Mouse (Mus musculus): ENCODE measurements around the gene Gm10228. TPM values are rescaled to one million over a fixed set of nuclear protein-coding genes. Genes with fewer than 3 reads are reported as not detected.

The Gm10228 gene
- polyA plus RNA-seq (2014; fragmentation: Illumina TruSeq; extraction: RNeasy Lipid Tissue Mini Kit (QIAGEN cat#74804); ENCODE audit: low read depth, low replicate concordance): not detected

DNA sequence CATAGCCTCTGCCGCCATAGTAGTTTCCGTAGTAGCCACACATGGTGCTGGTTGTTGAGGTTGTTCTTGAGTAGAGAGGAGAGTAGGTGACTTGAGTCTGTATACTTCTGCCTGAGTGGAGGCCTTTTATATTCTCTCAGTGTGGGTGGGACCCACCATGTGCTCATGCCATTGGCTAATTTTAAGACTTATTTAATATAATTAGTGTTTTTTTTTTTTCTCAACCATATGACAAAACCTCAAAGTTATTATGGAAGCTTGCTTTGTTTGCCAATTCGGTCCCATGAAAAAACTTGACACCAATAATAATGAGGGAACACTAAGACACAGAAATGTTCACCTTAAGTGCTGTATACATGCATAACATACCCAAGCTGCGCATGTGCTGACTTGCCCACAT, at the start of gene Gm10228:
Gene Gm10228 (minus strand): TSS at position 101 of the 400 bp plus-strand sequence.

DNA sequence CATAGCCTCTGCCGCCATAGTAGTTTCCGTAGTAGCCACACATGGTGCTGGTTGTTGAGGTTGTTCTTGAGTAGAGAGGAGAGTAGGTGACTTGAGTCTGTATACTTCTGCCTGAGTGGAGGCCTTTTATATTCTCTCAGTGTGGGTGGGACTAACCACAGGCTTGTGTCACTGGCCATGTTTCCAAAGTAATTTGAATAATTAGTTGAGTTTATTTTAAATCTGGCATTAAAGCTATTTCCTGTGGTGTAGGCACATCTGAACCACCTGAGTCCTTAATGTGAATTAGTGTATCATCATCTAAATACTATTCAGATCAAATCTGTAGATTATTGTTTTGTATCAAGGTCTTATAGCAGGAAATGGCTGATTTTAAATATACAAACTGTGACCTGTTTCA, 22.6 kb upstream of the Gm10228 start, which contains the start of gene 1110025L11Rik:
Gene 1110025L11Rik (minus strand): TSS at position 101 of the 400 bp plus-strand sequence.

DNA sequence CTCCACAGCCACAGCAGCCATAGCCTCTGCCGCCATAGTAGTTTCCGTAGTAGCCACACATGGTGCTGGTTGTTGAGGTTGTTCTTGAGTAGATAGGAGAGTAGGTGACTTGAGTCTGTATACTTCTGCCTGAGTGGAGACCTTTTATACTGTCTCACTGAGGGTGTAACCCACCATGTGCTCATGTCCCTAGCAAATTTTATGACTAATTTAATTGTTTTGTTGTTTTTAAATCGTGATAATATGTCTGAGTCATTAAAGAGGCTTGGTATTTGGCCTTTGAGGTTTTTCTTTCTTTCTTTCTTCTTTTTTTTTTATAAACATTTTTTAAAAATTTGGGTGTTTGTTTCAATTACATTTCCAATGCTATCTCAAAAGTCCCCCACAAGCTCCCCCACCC, 6.5 kb upstream of the Gm10228 start, which contains the start of gene Krtap6-5:
Gene Krtap6-5 (minus strand): TSS at position 101 of the 400 bp plus-strand sequence.

DNA sequence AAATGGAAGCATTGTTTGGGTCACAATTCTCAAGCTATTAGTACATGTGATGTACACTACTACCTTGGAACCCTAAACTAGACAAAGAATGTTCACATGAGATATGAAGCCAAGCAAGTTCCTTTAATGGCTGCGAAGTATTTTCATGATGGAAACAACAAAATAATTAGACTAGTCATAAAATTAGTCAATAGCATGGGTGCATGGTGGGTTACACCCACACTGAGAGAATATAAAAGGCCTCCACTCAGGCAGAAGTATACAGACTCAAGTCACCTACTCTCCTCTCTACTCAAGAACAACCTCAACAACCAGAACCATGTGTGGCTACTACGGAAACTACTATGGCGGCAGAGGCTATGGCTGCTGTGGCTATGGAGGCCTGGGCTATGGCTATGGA, 9.9 kb downstream of the Gm10228 start, which contains the start of gene Krtap6-1:
Gene Krtap6-1 (plus strand): TSS at position 301 of the 400 bp plus-strand sequence.

DNA sequence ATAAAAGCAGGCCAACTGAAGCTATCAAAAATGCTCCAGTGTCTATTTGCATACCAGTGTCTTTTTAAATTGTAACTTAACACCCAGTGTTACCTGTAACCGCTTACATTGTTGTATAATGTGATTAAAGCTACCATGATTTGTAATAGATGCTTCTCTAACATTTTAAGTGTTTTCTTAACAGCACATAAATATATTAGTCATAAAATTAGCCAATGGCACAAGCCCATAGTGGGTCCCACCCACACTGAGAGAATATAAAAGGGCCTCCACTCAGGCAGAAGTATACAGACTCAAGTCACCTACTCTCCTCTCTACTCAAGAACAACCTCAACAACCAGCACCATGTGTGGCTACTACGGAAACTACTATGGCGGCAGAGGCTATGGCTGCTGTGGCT, 26.3 kb downstream of the Gm10228 start, which contains the start of gene Gm10229:
Gene Gm10229 (plus strand): TSS at position 301 of the 400 bp plus-strand sequence.

DNA sequence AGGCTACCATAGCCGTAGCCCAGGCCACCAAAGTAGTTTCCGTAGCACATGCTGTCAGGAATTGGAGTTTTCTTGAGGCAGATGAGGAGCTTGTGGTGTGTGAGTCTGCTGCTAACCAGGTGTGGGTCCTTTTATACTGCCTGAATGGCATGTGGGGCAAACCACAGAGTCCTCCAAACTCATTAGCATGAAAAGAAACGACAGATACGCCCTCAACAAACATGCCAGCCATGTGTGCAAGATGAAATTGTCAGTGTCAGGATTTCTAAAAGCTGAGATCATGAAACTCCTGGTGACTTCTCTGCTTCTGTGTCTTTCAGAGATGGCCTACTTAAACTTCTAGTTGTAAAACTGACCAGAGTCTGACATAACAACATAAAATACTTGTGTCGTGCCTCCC, 30.6 kb downstream of the Gm10228 start, which contains the start of gene Krtap22-2:
Gene Krtap22-2 (minus strand): TSS at position 101 of the 400 bp plus-strand sequence.

Other genes with a start within 250 kb of the Gm10228 start
- not detected for gene Gm20741, start 229.3 kb downstream of the Gm10228 start, polyA plus RNA-seq (2014; fragmentation: Illumina TruSeq; extraction: RNeasy Lipid Tissue Mini Kit (QIAGEN cat#74804); ENCODE audit: low read depth, low replicate concordance)
- not detected for gene Krtap15, start 221.3 kb downstream of the Gm10228 start, polyA plus RNA-seq (2014; fragmentation: Illumina TruSeq; extraction: RNeasy Lipid Tissue Mini Kit (QIAGEN cat#74804); ENCODE audit: low read depth, low replicate concordance)
- gene Krtap14, start 215.3 kb downstream of the Gm10228 start, polyA plus RNA-seq (2014; fragmentation: Illumina TruSeq; extraction: RNeasy Lipid Tissue Mini Kit (QIAGEN cat#74804); ENCODE audit: low read depth, low replicate concordance): not detected
- not detected for gene Krtap19-1, start 172.1 kb downstream of the Gm10228 start, polyA plus RNA-seq (2014; fragmentation: Illumina TruSeq; extraction: RNeasy Lipid Tissue Mini Kit (QIAGEN cat#74804); ENCODE audit: low read depth, low replicate concordance)
- gene Krtap19-2, start 167.2 kb downstream of the Gm10228 start, polyA plus RNA-seq (2014; fragmentation: Illumina TruSeq; extraction: RNeasy Lipid Tissue Mini Kit (QIAGEN cat#74804); ENCODE audit: low read depth, low replicate concordance): not detected
- gene Krtap19-3, start 163.4 kb downstream of the Gm10228 start, polyA plus RNA-seq (2014; fragmentation: Illumina TruSeq; extraction: RNeasy Lipid Tissue Mini Kit (QIAGEN cat#74804); ENCODE audit: low read depth, low replicate concordance): not detected
- gene Krtap19-4, start 156.4 kb downstream of the Gm10228 start, polyA plus RNA-seq (2014; fragmentation: Illumina TruSeq; extraction: RNeasy Lipid Tissue Mini Kit (QIAGEN cat#74804); ENCODE audit: low read depth, low replicate concordance): not detected
- not detected for gene Krtap19-5, start 145.0 kb downstream of the Gm10228 start, polyA plus RNA-seq (2014; fragmentation: Illumina TruSeq; extraction: RNeasy Lipid Tissue Mini Kit (QIAGEN cat#74804); ENCODE audit: low read depth, low replicate concordance)
- gene Krtap19-9b, start 109.2 kb downstream of the Gm10228 start, polyA plus RNA-seq (2014; fragmentation: Illumina TruSeq; extraction: RNeasy Lipid Tissue Mini Kit (QIAGEN cat#74804); ENCODE audit: low read depth, low replicate concordance): not detected
- not detected for gene Krtap16-3, start 78.6 kb downstream of the Gm10228 start, polyA plus RNA-seq (2014; fragmentation: Illumina TruSeq; extraction: RNeasy Lipid Tissue Mini Kit (QIAGEN cat#74804); ENCODE audit: low read depth, low replicate concordance)
- gene Krtap22-2, start 30.7 kb downstream of the Gm10228 start, polyA plus RNA-seq (2014; fragmentation: Illumina TruSeq; extraction: RNeasy Lipid Tissue Mini Kit (QIAGEN cat#74804); ENCODE audit: low read depth, low replicate concordance): not detected
- gene Gm10229, start 26.2 kb downstream of the Gm10228 start, polyA plus RNA-seq (2014; fragmentation: Illumina TruSeq; extraction: RNeasy Lipid Tissue Mini Kit (QIAGEN cat#74804); ENCODE audit: low read depth, low replicate concordance): not detected
- not detected for gene Krtap6-1, start 9.8 kb downstream of the Gm10228 start, polyA plus RNA-seq (2014; fragmentation: Illumina TruSeq; extraction: RNeasy Lipid Tissue Mini Kit (QIAGEN cat#74804); ENCODE audit: low read depth, low replicate concordance)
- gene Krtap6-5, start 6.4 kb upstream of the Gm10228 start, polyA plus RNA-seq (2014; fragmentation: Illumina TruSeq; extraction: RNeasy Lipid Tissue Mini Kit (QIAGEN cat#74804); ENCODE audit: low read depth, low replicate concordance): not detected
- gene 1110025L11Rik, start 22.5 kb upstream of the Gm10228 start, polyA plus RNA-seq (2014; fragmentation: Illumina TruSeq; extraction: RNeasy Lipid Tissue Mini Kit (QIAGEN cat#74804); ENCODE audit: low read depth, low replicate concordance): not detected
- not detected for gene Krtap6-3, start 42.5 kb upstream of the Gm10228 start, polyA plus RNA-seq (2014; fragmentation: Illumina TruSeq; extraction: RNeasy Lipid Tissue Mini Kit (QIAGEN cat#74804); ENCODE audit: low read depth, low replicate concordance)
- gene Gm6358, start 99.4 kb upstream of the Gm10228 start, polyA plus RNA-seq (2014; fragmentation: Illumina TruSeq; extraction: RNeasy Lipid Tissue Mini Kit (QIAGEN cat#74804); ENCODE audit: low read depth, low replicate concordance): not detected
- not detected for gene Gm10061, start 109.6 kb upstream of the Gm10228 start, polyA plus RNA-seq (2014; fragmentation: Illumina TruSeq; extraction: RNeasy Lipid Tissue Mini Kit (QIAGEN cat#74804); ENCODE audit: low read depth, low replicate concordance)
- not detected for gene Gm9789, start 116.5 kb upstream of the Gm10228 start, polyA plus RNA-seq (2014; fragmentation: Illumina TruSeq; extraction: RNeasy Lipid Tissue Mini Kit (QIAGEN cat#74804); ENCODE audit: low read depth, low replicate concordance)
- gene Gm7735, start 128.0 kb upstream of the Gm10228 start, polyA plus RNA-seq (2014; fragmentation: Illumina TruSeq; extraction: RNeasy Lipid Tissue Mini Kit (QIAGEN cat#74804); ENCODE audit: low read depth, low replicate concordance): not detected
- gene 1110057P08Rik, start 133.3 kb upstream of the Gm10228 start, polyA plus RNA-seq (2014; fragmentation: Illumina TruSeq; extraction: RNeasy Lipid Tissue Mini Kit (QIAGEN cat#74804); ENCODE audit: low read depth, low replicate concordance): not detected
- not detected for gene Krtap20-2, start 164.4 kb upstream of the Gm10228 start, polyA plus RNA-seq (2014; fragmentation: Illumina TruSeq; extraction: RNeasy Lipid Tissue Mini Kit (QIAGEN cat#74804); ENCODE audit: low read depth, low replicate concordance)